Mouse (Mus musculus): ENCODE results near the gene Gorab. TPM values are rescaled to one million over a fixed set of nuclear protein-coding genes. Genes with fewer than 3 reads are reported as not detected.

The Gorab gene
- 7.0 TPM for polyA plus RNA-seq (2017; shearing (Covaris generic))

GRCm38 (mm10) chr1:163403498-163404126 is at the start of gene Gorab:
TSS of gene Gorab (minus strand) at chr1:163403669.

Other genes with a start within 250 kb of the Gorab start
- 0.05 TPM for gene Prrx1, start 90.0 kb downstream of the Gorab start, polyA plus RNA-seq (2017; shearing (Covaris generic))

Measured in effector memory CD4-positive, alpha-beta T cell, adult 5 months (primary cell).